Mouse (Mus musculus): ENCODE data around the gene Ccdc51. TPM values are rescaled to one million over a fixed set of nuclear protein-coding genes. Genes with fewer than 3 reads are reported as not detected.

Gene Ccdc51
- polyA plus RNA-seq (2012; rRNA removed), result 6.6 and 7.7 TPM in 2 replicates

DNA sequence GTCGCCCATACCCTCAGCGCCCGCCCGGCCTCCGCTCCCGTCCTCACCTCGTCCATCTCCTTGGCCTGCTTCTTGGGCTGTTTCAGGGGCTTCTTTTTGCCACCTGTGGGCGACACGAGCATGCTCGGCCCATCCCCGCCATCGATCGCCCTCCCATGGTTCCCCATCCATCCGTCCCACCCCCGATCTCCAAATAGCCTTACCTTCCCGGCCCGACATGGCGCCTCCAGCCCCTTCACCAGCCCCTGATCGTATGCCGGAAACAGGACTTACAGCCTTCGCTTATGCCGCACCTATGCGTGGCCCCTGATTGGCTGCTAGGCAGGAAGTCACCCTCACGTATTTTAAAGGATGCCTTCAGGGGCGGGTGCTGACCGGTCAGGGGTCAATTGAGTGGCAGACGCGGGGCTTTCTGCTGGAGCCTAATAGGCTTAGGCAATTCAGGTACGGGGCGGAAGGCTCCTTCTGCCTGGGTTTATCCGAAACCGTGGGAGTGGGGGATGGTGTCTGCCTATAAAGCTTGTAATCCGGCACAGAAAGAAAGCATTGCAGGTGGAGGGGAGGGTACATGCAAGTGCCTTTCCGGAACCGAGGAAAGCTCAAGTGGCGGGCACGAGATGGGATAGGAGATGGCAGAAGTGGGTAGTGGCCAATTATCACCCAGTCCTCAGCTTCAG is at the start of gene Ccdc51, which contains the start of gene Tma7:
TSS of gene Ccdc51 (plus strand) at position 370 of the 677 bp plus-strand sequence.
TSS of gene Tma7 (minus strand) at position 464 of the 677 bp plus-strand sequence.
- under 1% methylated on average over 37 of the region's 37 CpGs for WGBS
- peak within 1 kb of the TSS; percentile 8; the same call in 1 of the 2 replicates for H3K27ac ChIP-seq (ENCODE audit: insufficient read depth, low read length)

GRCm38 (mm10) chr9:109038086-109038895 is 44.0 kb upstream of the Ccdc51 start, which contains the start of gene Shisa5:
Gene Shisa5 (plus strand): TSS chr9:109038565.
- Histone ChIP-seq H3K27me3 (ENCODE audit: control insufficient read depth, insufficient read depth, low read length) (no peaks in the 10 kb centered on the region; the same call in 1 of the 2 replicates), H3K4me1 (ENCODE audit: control insufficient read depth, insufficient read depth, low read length) (0 out of 2 replicates have a peak, but pooled peaks cover 2% of the 10 kb centered on the region), H3K4me3 (replicated peaks; ENCODE audit: insufficient read depth, low read depth, low read length) (peak within 1 kb of the TSS; percentile 58), H3K27ac (ENCODE audit: insufficient read depth, low read length) (no peak within 1 kb of the TSS)
- DNase-seq, result peak; percentile 54 to 63
- TF ChIP-seq POLR2A (IDR thresholded peaks at IDR 0.05; ENCODE audit: borderline replicate concordance, insufficient read depth, low read length) (no peak), CTCF (IDR thresholded peaks at IDR 0.05; ENCODE audit: borderline replicate concordance, insufficient read depth, low read depth, low read length) (no peak)
- under 1% methylated on average over 40 of the region's 40 CpGs for WGBS

More for the DNA sequence above, at the start of gene Ccdc51, which contains the start of gene Tma7:
- Histone ChIP-seq H3K4me1 (ENCODE audit: control insufficient read depth, insufficient read depth, low read length) (peaks cover 3% of the 10 kb centered on the region; the same call in 1 of the 2 replicates), H3K27me3 (ENCODE audit: control insufficient read depth, insufficient read depth, low read length) (no peaks in the 10 kb centered on the region), H3K4me3 (replicated peaks; ENCODE audit: insufficient read depth, low read depth, low read length) (peak within 1 kb of the TSS; percentile 71)
- TF ChIP-seq POLR2A (IDR thresholded peaks at IDR 0.05; ENCODE audit: borderline replicate concordance, insufficient read depth, low read length) (peak; percentile 78; the same call in 1 of the 2 replicates), CTCF (IDR thresholded peaks at IDR 0.05; ENCODE audit: borderline replicate concordance, insufficient read depth, low read depth, low read length) (no peak)
- DNase-seq, result peak; percentile 86 to 89

DNA sequence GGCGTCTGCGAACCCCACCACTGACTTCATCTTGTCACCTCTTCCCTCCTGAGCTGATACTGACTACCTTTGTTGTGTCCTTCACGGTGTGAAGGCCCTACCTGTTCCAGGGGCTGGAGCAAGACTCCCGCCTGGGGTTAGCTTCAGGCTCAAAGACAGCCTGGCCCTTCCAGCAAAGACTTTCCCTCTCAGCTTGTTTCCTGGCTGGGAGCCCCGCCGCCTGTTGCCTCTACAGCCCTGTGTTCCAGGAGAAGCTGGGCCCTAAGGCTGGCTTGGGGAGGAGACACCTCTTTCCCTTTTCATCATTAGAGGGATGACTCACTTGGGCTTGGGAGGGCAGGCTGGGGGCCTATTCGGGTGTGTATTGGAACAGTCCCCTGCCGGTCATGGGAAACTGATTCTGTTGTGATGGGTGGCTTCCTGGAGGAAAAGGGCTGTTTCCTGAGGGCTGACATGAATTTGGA is 43.4 kb upstream of the Ccdc51 start:
- TF ChIP-seq POLR2A (IDR thresholded peaks at IDR 0.05; ENCODE audit: borderline replicate concordance, insufficient read depth, low read length) (no peak), CTCF (IDR thresholded peaks at IDR 0.05; ENCODE audit: borderline replicate concordance, insufficient read depth, low read depth, low read length) (no peak)
- H3K4me3 ChIP-seq (replicated peaks; ENCODE audit: insufficient read depth, low read depth, low read length), result peak overlapping the region; percentile 58
- H3K27me3 ChIP-seq (ENCODE audit: control insufficient read depth, insufficient read depth, low read length), result no peaks in the 10 kb centered on the region; the same call in 1 of the 2 replicates
- peak; percentile 70 to 77 for DNase-seq
- 13% methylated on average over 8 of the region's 8 CpGs for WGBS
- H3K27ac ChIP-seq (ENCODE audit: insufficient read depth, low read length), result no peak overlapping the region
- 0 out of 2 replicates have a peak, but pooled peaks cover 2% of the 10 kb centered on the region for H3K4me1 ChIP-seq (ENCODE audit: control insufficient read depth, insufficient read depth, low read length)

GRCm38 (mm10) chr9:109039681-109040080 is 42.6 kb upstream of the Ccdc51 start:
- Histone ChIP-seq H3K27ac (ENCODE audit: insufficient read depth, low read length) (no peak overlapping the region), H3K4me1 (ENCODE audit: control insufficient read depth, insufficient read depth, low read length) (0 out of 2 replicates have a peak, but pooled peaks cover 2% of the 10 kb centered on the region), H3K4me3 (replicated peaks; ENCODE audit: insufficient read depth, low read depth, low read length) (no peak overlapping the region), H3K27me3 (ENCODE audit: control insufficient read depth, insufficient read depth, low read length) (no peaks in the 10 kb centered on the region; the same call in 1 of the 2 replicates)
- DNase-seq, result no peak
- 87% methylated on average over 4 of the region's 4 CpGs for WGBS
- TF ChIP-seq CTCF (IDR thresholded peaks at IDR 0.05; ENCODE audit: borderline replicate concordance, insufficient read depth, low read depth, low read length) (no peak), POLR2A (IDR thresholded peaks at IDR 0.05; ENCODE audit: borderline replicate concordance, insufficient read depth, low read length) (no peak)

- no peak for TF ChIP-seq POLR2A (IDR thresholded peaks at IDR 0.05; ENCODE audit: borderline replicate concordance, insufficient read depth, low read length)
- no peak for TF ChIP-seq CTCF (IDR thresholded peaks at IDR 0.05; ENCODE audit: borderline replicate concordance, insufficient read depth, low read depth, low read length)
- Histone ChIP-seq H3K27ac (ENCODE audit: insufficient read depth, low read length) (no peak overlapping the region), H3K27me3 (ENCODE audit: control insufficient read depth, insufficient read depth, low read length) (no peaks in the 10 kb centered on the region; the same call in 1 of the 2 replicates), H3K4me3 (replicated peaks; ENCODE audit: insufficient read depth, low read depth, low read length) (no peak overlapping the region), H3K4me1 (ENCODE audit: control insufficient read depth, insufficient read depth, low read length) (0 out of 2 replicates have a peak, but pooled peaks cover 2% of the 10 kb centered on the region)
- WGBS, result 85% methylated on average over 8 of the region's 8 CpGs
- DNase-seq, result peak in 1 of 2 experiments; percentile 41
Measured at GRCm38 (mm10) chr9:109040216-109040615, 42.1 kb upstream of the Ccdc51 start.

GRCm38 (mm10) chr9:109040906-109041305 is 41.4 kb upstream of the Ccdc51 start:
- Histone ChIP-seq H3K27me3 (ENCODE audit: control insufficient read depth, insufficient read depth, low read length) (no peaks in the 10 kb centered on the region; the same call in 1 of the 2 replicates), H3K27ac (ENCODE audit: insufficient read depth, low read length) (no peak overlapping the region), H3K4me3 (replicated peaks; ENCODE audit: insufficient read depth, low read depth, low read length) (no peak overlapping the region), H3K4me1 (ENCODE audit: control insufficient read depth, insufficient read depth, low read length) (0 out of 2 replicates have a peak, but pooled peaks cover 2% of the 10 kb centered on the region)
- TF ChIP-seq POLR2A (IDR thresholded peaks at IDR 0.05; ENCODE audit: borderline replicate concordance, insufficient read depth, low read length) (no peak), CTCF (IDR thresholded peaks at IDR 0.05; ENCODE audit: borderline replicate concordance, insufficient read depth, low read depth, low read length) (no peak)
- no peak for DNase-seq
- WGBS, result 81% methylated on average over 6 of the region's 6 CpGs

DNA sequence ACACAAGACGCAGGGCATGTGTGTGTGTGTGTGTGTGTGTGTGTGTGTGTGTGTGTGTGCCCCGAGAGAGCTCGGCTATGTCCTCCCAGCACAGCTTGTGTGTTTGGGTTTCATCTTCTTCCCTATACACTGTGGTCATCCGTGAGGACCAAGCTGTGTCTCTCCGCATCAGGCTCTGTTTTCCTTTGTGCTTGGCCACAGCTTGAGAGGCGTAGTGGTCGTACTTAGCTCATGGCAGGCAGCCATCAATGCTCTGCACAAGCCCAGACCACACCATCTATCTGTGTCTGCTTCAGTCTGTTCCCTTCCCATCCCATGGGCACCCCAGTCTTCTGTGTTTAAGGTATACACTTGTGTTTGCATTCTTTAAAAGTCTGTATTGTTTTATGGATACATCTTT is 40.9 kb upstream of the Ccdc51 start:
- H3K4me1 ChIP-seq (ENCODE audit: control insufficient read depth, insufficient read depth, low read length), result 0 out of 2 replicates have a peak, but pooled peaks cover 2% of the 10 kb centered on the region
- TF ChIP-seq CTCF (IDR thresholded peaks at IDR 0.05; ENCODE audit: borderline replicate concordance, insufficient read depth, low read depth, low read length) (no peak), POLR2A (IDR thresholded peaks at IDR 0.05; ENCODE audit: borderline replicate concordance, insufficient read depth, low read length) (no peak)
- WGBS, result 41% methylated on average over 7 of the region's 7 CpGs
- no peaks in the 10 kb centered on the region; the same call in 1 of the 2 replicates for H3K27me3 ChIP-seq (ENCODE audit: control insufficient read depth, insufficient read depth, low read length)
- H3K4me3 ChIP-seq (replicated peaks; ENCODE audit: insufficient read depth, low read depth, low read length), result no peak overlapping the region
- no peak for DNase-seq
- no peak overlapping the region for H3K27ac ChIP-seq (ENCODE audit: insufficient read depth, low read length)
